9 mouse cellular contexts compared by ENCODE assay signal in the genomic region with DNA sequence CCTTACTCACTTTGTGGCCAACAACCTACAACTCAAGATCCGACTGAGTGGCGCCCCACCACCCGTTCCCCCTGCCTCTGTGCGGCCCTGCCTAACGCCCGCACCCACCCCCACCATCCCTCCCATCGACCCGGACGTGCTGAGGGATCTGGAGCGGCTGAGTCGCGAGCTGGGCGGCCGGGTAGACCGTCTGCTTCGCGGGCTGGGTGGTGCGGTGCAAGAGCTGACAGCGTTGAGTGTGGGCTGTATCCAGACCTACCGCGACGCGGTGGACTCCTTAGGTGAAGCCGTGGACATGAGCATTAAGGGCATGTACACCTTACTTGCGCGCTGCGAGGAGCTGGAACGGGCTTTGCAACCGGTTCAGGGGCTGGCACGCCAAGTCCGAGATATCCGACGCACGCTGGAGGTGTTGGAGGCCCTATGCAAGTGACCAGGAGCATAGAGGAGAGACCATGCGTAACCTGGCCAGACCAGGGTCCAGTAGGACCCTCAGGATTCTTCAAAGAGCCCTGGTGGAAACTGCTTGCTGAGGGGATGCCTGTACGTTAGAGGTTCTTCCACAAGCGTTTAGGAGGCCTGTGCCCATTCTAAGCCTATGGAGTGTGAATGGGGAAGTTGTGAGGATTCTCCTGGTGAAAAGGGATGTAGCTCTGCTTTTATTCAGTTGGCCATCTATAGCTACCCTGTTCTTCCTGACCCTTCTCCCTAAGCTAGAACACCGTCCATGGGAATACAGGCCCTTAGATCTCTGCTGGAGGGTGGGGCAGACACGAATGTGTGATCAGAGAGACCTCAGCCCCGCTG. TPM values are rescaled to one million over a fixed set of nuclear protein-coding genes. Genes with fewer than 3 reads are reported as not detected.
DNase-seq lines count a peak whose midpoint lies in the region; ATAC-seq and TF ChIP-seq lines count a peak whose summit lies in the region.
"Had no signal": no experiment of that assay in that cellular context is flagged by ENCODE, and none has a peak within 500 bp of the region (broad histone marks: within the 10 kb centered on the region; RNA-seq: fewer than 3 reads in every experiment).

No protein-coding gene starts in this region.

- peak; percentile 52 for DNase-seq in 3134 (ENCODE audit: extremely low read depth, insufficient read length, low spot score)
- DNase-seq in forebrain, postnatal 0 days = no peak
- no peak for DNase-seq in kidney, postnatal 0 days (ENCODE audit: low spot score)
- peak; percentile 56 for DNase-seq in midbrain, embryonic 14.5 days
- DNase-seq in T-cell, adult 2 months (ENCODE audit: low spot score) = no peak

- H3K9ac ChIP-seq in forebrain, postnatal 0 days = peak overlapping the region; percentile 88
- peak overlapping the region; percentile 94 for H3K9ac ChIP-seq in kidney, postnatal 0 days (ENCODE audit: low read depth, low read length)
- peak overlapping the region; percentile 91 for H3K9ac ChIP-seq in midbrain, embryonic 14.5 days (replicated peaks; ENCODE audit: low read length)

- TF ChIP-seq POLR2A in bone marrow, adult 2 months (IDR thresholded peaks at IDR 0.05; ENCODE audit: borderline replicate concordance, control insufficient read depth, low read depth, low read length) = no peak

- peak overlapping the region; percentile 97 for H3K27ac ChIP-seq in bone marrow, adult 2 months (ENCODE audit: control insufficient read depth, insufficient read depth, low read depth, low read length, poor library complexity)
- H3K27ac ChIP-seq in forebrain, postnatal 0 days (ENCODE audit: low read depth, low read length) = peak overlapping the region; percentile 94
- H3K27ac ChIP-seq in kidney, postnatal 0 days = peak overlapping the region; percentile 96
- H3K27ac ChIP-seq in midbrain, embryonic 14.5 days (replicated peaks; ENCODE audit: low read depth, low read length) = peak overlapping the region; percentile 90

- H3K9me3 ChIP-seq in erythroblast, embryonic 14.5 days (ENCODE audit: control insufficient read depth, low read length) = no peaks in the 10 kb centered on the region
- no peaks in the 10 kb centered on the region for H3K9me3 ChIP-seq in forebrain, postnatal 0 days (ENCODE audit: low read length)
- H3K9me3 ChIP-seq in kidney, postnatal 0 days (replicated peaks; ENCODE audit: low read length) = no peaks in the 10 kb centered on the region
- H3K9me3 ChIP-seq in midbrain, embryonic 14.5 days (ENCODE audit: control insufficient read depth, low read length) = no peaks in the 10 kb centered on the region

- peaks cover 63% of the 10 kb centered on the region for H3K4me1 ChIP-seq in erythroblast, embryonic 14.5 days (ENCODE audit: control insufficient read depth)
- peaks cover 5% of the 10 kb centered on the region; the same call in 1 of the 2 replicates for H3K4me1 ChIP-seq in bone marrow, adult 2 months (ENCODE audit: control insufficient read depth, insufficient read depth, low read length)
- peaks cover 12% of the 10 kb centered on the region for H3K4me1 ChIP-seq in forebrain, postnatal 0 days (ENCODE audit: insufficient read depth)
- H3K4me1 ChIP-seq in kidney, postnatal 0 days (replicated peaks; ENCODE audit: insufficient read depth, low read length) = peaks cover 25% of the 10 kb centered on the region
- H3K4me1 ChIP-seq in midbrain, embryonic 14.5 days (ENCODE audit: control insufficient read depth, insufficient read depth, low read length) = peaks cover 30% of the 10 kb centered on the region

- TF ChIP-seq CTCF in bone marrow, adult 2 months (IDR thresholded peaks at IDR 0.05; ENCODE audit: control insufficient read depth, insufficient read depth, low read length) = no peak
- TF ChIP-seq CTCF in forebrain, postnatal 0 days (IDR thresholded peaks at IDR 0.05; ENCODE audit: low read depth) = no peak
- no peak for TF ChIP-seq CTCF in kidney, postnatal 0 days (IDR thresholded peaks at IDR 0.05; ENCODE audit: low read depth)

- no peak for ATAC-seq in erythroblast, adult 5-6 weeks (replicated peaks; ENCODE audit: low FRiP score, poor library complexity, severe bottlenecking)
- ATAC-seq in forebrain, postnatal 0 days = no peak
- no peak; the same call in 1 of the 2 replicates for ATAC-seq in kidney, postnatal 0 days (replicated peaks; ENCODE audit: low FRiP score, low read depth)
- ATAC-seq in midbrain, embryonic 14.5 days (ENCODE audit: low FRiP score, low TSS enrichment) = no peak

- H3K36me3 ChIP-seq in erythroblast, embryonic 14.5 days (ENCODE audit: control insufficient read depth) = no peaks in the 10 kb centered on the region
- H3K36me3 ChIP-seq in forebrain, postnatal 0 days (ENCODE audit: insufficient read depth) = no peaks in the 10 kb centered on the region
- no peaks in the 10 kb centered on the region for H3K36me3 ChIP-seq in kidney, postnatal 0 days (ENCODE audit: insufficient read depth, low read length)
- H3K36me3 ChIP-seq in midbrain, embryonic 14.5 days (ENCODE audit: control insufficient read depth, insufficient read depth, low read length) = no peaks in the 10 kb centered on the region

- peak overlapping the region; percentile 85 for H3K4me2 ChIP-seq in forebrain, postnatal 0 days (ENCODE audit: low read depth)
- peak overlapping the region; percentile 96 for H3K4me2 ChIP-seq in kidney, postnatal 0 days (ENCODE audit: low read length)
- H3K4me2 ChIP-seq in midbrain, embryonic 14.5 days (ENCODE audit: low read length) = peak overlapping the region; percentile 94

- WGBS in bone marrow, adult 2 months = 6% methylated on average over 40 of the region's 40 CpGs
- 4% methylated on average over 40 of the region's 40 CpGs for WGBS in forebrain, postnatal 0 days
- WGBS in kidney, postnatal 0 days = 1% methylated on average over 40 of the region's 40 CpGs
- WGBS in midbrain, embryonic 14.5 days = under 1% methylated on average over 40 of the region's 40 CpGs

- H3K4me3 ChIP-seq in erythroblast, embryonic 14.5 days (replicated peaks) = peak overlapping the region; percentile 77
- H3K4me3 ChIP-seq in bone marrow, adult 2 months (replicated peaks; ENCODE audit: control insufficient read depth, low read depth, low read length) = peak overlapping the region; percentile 88
- H3K4me3 ChIP-seq in forebrain, postnatal 0 days (ENCODE audit: low read depth, low read length) = peak overlapping the region; percentile 88
- H3K4me3 ChIP-seq in kidney, postnatal 0 days (replicated peaks; ENCODE audit: low read depth, low read length) = peak overlapping the region; percentile 82
- H3K4me3 ChIP-seq in midbrain, embryonic 14.5 days (replicated peaks; ENCODE audit: low read depth, low read length) = peak overlapping the region; percentile 91

- H3K27me3 ChIP-seq in erythroblast, embryonic 14.5 days (ENCODE audit: control insufficient read depth) = no peaks in the 10 kb centered on the region
- H3K27me3 ChIP-seq in forebrain, postnatal 0 days (ENCODE audit: insufficient read depth, low read length) = no peaks in the 10 kb centered on the region
- no peaks in the 10 kb centered on the region for H3K27me3 ChIP-seq in kidney, postnatal 0 days (ENCODE audit: insufficient read depth, low read length)
- no peaks in the 10 kb centered on the region for H3K27me3 ChIP-seq in midbrain, embryonic 14.5 days (ENCODE audit: control insufficient read depth, insufficient read depth, low read length)

RNA-seq across cellular contexts. Expression of a gene that starts 1.1 kb away (rescaled TPM):
- 2.0 and 2.4 TPM in 2 replicates for polyA plus RNA-seq in erythroblast, embryonic 14.5 days (2012)
- 2.5 and 3.1 TPM in 2 replicates for total RNA-seq in erythroblast, adult 5-6 weeks (2015; ENCODE audit: low replicate concordance)
- 1.0 and 4.7 TPM in 2 replicates for total RNA-seq in erythroblast, adult 5-6 weeks (2017; ENCODE audit: low replicate concordance)
- 16.4 and 18.4 TPM in 2 replicates for polyA plus RNA-seq in bone marrow, adult 2 months (2011; ENCODE audit: insufficient read depth, insufficient read length, low replicate concordance, missing spikeins)
- total RNA-seq in forebrain, postnatal 0 days (2014; rRNA removed) = 32.8 and 33.7 TPM in 2 replicates
- polyA plus RNA-seq in forebrain, postnatal 0 days (2015; fragmentation: Nextera tagmentation; extraction: Ambion mirVana) = 20.9 and 21.7 TPM in 2 replicates
- 11.9 and 13.3 TPM in 2 replicates for polyA plus RNA-seq in kidney, postnatal 0 days (2015; fragmentation: Nextera tagmentation; extraction: Ambion mirVana)
- polyA plus RNA-seq in midbrain, embryonic 14.5 days (2014; fragmentation: Nextera tagmentation; extraction: Ambion mirVana) = 17.3 and 20.1 TPM in 2 replicates

RNA-seq across cellular contexts. Expression of a gene that starts 10.0 kb away (rescaled TPM):
- polyA plus RNA-seq in erythroblast, embryonic 14.5 days (2012) = 10.0 and 12.3 TPM in 2 replicates
- 2.3 and 6.1 TPM in 2 replicates for total RNA-seq in erythroblast, adult 5-6 weeks (2015; ENCODE audit: low replicate concordance)
- 2.9 and 3.9 TPM in 2 replicates for total RNA-seq in erythroblast, adult 5-6 weeks (2017; ENCODE audit: low replicate concordance)
- 16.3 and 31.0 TPM in 2 replicates for polyA plus RNA-seq in bone marrow, adult 2 months (2011; ENCODE audit: insufficient read depth, insufficient read length, low replicate concordance, missing spikeins)
- 32.7 and 45.6 TPM in 2 replicates for total RNA-seq in forebrain, postnatal 0 days (2014; rRNA removed)
- polyA plus RNA-seq in forebrain, postnatal 0 days (2015; fragmentation: Nextera tagmentation; extraction: Ambion mirVana) = 35.3 and 41.7 TPM in 2 replicates
- 60.8 and 61.3 TPM in 2 replicates for polyA plus RNA-seq in kidney, postnatal 0 days (2015; fragmentation: Nextera tagmentation; extraction: Ambion mirVana)
- polyA plus RNA-seq in midbrain, embryonic 14.5 days (2014; fragmentation: Nextera tagmentation; extraction: Ambion mirVana) = 28.0 and 36.5 TPM in 2 replicates

RNA-seq across cellular contexts. Expression of a gene that starts 15.2 kb away (rescaled TPM):
- polyA plus RNA-seq in erythroblast, embryonic 14.5 days (2012) = 20.3 and 26.6 TPM in 2 replicates
- total RNA-seq in erythroblast, adult 5-6 weeks (2015; ENCODE audit: low replicate concordance) = 32.9 and 35.3 TPM in 2 replicates
- total RNA-seq in erythroblast, adult 5-6 weeks (2017; ENCODE audit: low replicate concordance) = 74.0 and 102 TPM in 2 replicates
- polyA plus RNA-seq in bone marrow, adult 2 months (2011; ENCODE audit: insufficient read depth, insufficient read length, low replicate concordance, missing spikeins) = 53.2 and 100 TPM in 2 replicates
- 8.5 and 12.5 TPM in 2 replicates for total RNA-seq in forebrain, postnatal 0 days (2014; rRNA removed)
- 11.5 and 13.9 TPM in 2 replicates for polyA plus RNA-seq in forebrain, postnatal 0 days (2015; fragmentation: Nextera tagmentation; extraction: Ambion mirVana)
- polyA plus RNA-seq in kidney, postnatal 0 days (2015; fragmentation: Nextera tagmentation; extraction: Ambion mirVana) = 49.3 and 61.1 TPM in 2 replicates
- 14.6 and 29.6 TPM in 2 replicates for polyA plus RNA-seq in midbrain, embryonic 14.5 days (2014; fragmentation: Nextera tagmentation; extraction: Ambion mirVana)
- total RNA-seq: layer of hippocampus, adult 18-20 months had no signal

RNA-seq across cellular contexts. Expression of a gene that starts 27.6 kb away (rescaled TPM):
- polyA plus RNA-seq in erythroblast, embryonic 14.5 days (2012) = 7.9 and 9.1 TPM in 2 replicates
- 50.3 and 58.7 TPM in 2 replicates for total RNA-seq in erythroblast, adult 5-6 weeks (2015; ENCODE audit: low replicate concordance)
- 12.4 and 17.8 TPM in 2 replicates for total RNA-seq in erythroblast, adult 5-6 weeks (2017; ENCODE audit: low replicate concordance)
- 50.5 and 55.9 TPM in 2 replicates for polyA plus RNA-seq in bone marrow, adult 2 months (2011; ENCODE audit: insufficient read depth, insufficient read length, low replicate concordance, missing spikeins)
- total RNA-seq in forebrain, postnatal 0 days (2014; rRNA removed) = 76.8 and 104 TPM in 2 replicates
- 500 and 554 TPM in 2 replicates for polyA plus RNA-seq in forebrain, postnatal 0 days (2015; fragmentation: Nextera tagmentation; extraction: Ambion mirVana)
- polyA plus RNA-seq in kidney, postnatal 0 days (2015; fragmentation: Nextera tagmentation; extraction: Ambion mirVana) = 66.7 and 67.7 TPM in 2 replicates
- 258 and 260 TPM in 2 replicates for polyA plus RNA-seq in midbrain, embryonic 14.5 days (2014; fragmentation: Nextera tagmentation; extraction: Ambion mirVana)

RNA-seq across cellular contexts. Expression of a gene that starts 34.4 kb away (rescaled TPM):
- polyA plus RNA-seq in erythroblast, embryonic 14.5 days (2012) = 1.4 and 1.5 TPM in 2 replicates
- 2.3 and 3.1 TPM in 2 replicates for total RNA-seq in erythroblast, adult 5-6 weeks (2015; ENCODE audit: low replicate concordance)
- total RNA-seq in erythroblast, adult 5-6 weeks (2017; ENCODE audit: low replicate concordance) = 1.7 and 1.9 TPM in 2 replicates
- 28.8 and 46.2 TPM in 2 replicates for polyA plus RNA-seq in bone marrow, adult 2 months (2011; ENCODE audit: insufficient read depth, insufficient read length, low replicate concordance, missing spikeins)
- total RNA-seq in forebrain, postnatal 0 days (2014; rRNA removed) = 16.5 and 38.3 TPM in 2 replicates
- 15.2 and 16.7 TPM in 2 replicates for polyA plus RNA-seq in forebrain, postnatal 0 days (2015; fragmentation: Nextera tagmentation; extraction: Ambion mirVana)
- 7.4 and 9.9 TPM in 2 replicates for polyA plus RNA-seq in kidney, postnatal 0 days (2015; fragmentation: Nextera tagmentation; extraction: Ambion mirVana)
- polyA plus RNA-seq in midbrain, embryonic 14.5 days (2014; fragmentation: Nextera tagmentation; extraction: Ambion mirVana) = 9.3 and 13.1 TPM in 2 replicates

Comparison
In these comparisons a context has a peak if more than half of its experiments do, and no peak if none do; other contexts are left out.
1. DNase-seq: peak in 3134 (single experiment) and midbrain, embryonic 14.5 days (single experiment); none in forebrain, postnatal 0 days (single experiment), kidney, postnatal 0 days (single experiment) and T-cell, adult 2 months (single experiment).
2. Peak in every context shown above with its lines, with median percentiles within 50 percentile points of each other: H3K4me3 ChIP-seq, H3K27ac ChIP-seq, H3K4me2 ChIP-seq and H3K9ac ChIP-seq.